In genomic region chr13:99447403-99448199, GRCm38 (mm10) we compare ENCODE assay signal across 8 mouse cellular contexts.
DNase-seq lines count a peak whose midpoint lies in the region; ATAC-seq lines count a peak whose summit lies in the region.

No protein-coding gene starts in this region.

- H3K4me2 ChIP-seq in embryonic facial prominence, embryonic 15.5 days (replicated peaks): no peak overlapping the region
- H3K4me2 ChIP-seq in kidney, embryonic 14.5 days (replicated peaks; ENCODE audit: low read depth, low read length): no peak overlapping the region

- no peak overlapping the region for H3K9ac ChIP-seq in embryonic facial prominence, embryonic 15.5 days
- H3K9ac ChIP-seq in kidney, embryonic 14.5 days (ENCODE audit: low read depth, low read length): no peak overlapping the region

- H3K27me3 ChIP-seq in embryonic facial prominence, embryonic 15.5 days: no peaks in the 10 kb centered on the region
- H3K27me3 ChIP-seq in kidney, embryonic 14.5 days (ENCODE audit: control insufficient read depth, insufficient read depth, low read length): no peaks in the 10 kb centered on the region

- intact Hi-C loops in heart, postnatal 25 days (cut with DNase I): no loop called here

- WGBS in embryonic facial prominence, embryonic 15.5 days: 35% methylated on average over 11 of the region's 11 CpGs
- 62% methylated on average over 11 of the region's 11 CpGs for WGBS in kidney, embryonic 14.5 days

- H3K27ac ChIP-seq in embryonic facial prominence, embryonic 15.5 days (replicated peaks): peak overlapping the region; percentile 60
- H3K27ac ChIP-seq in kidney, embryonic 14.5 days (ENCODE audit: low read depth, low read length): no peak overlapping the region

- peak; percentile 46 for ATAC-seq in embryonic facial prominence, embryonic 15.5 days (ENCODE audit: insufficient number of reproducible peaks, low FRiP score, low TSS enrichment, low read depth)
- ATAC-seq in inflammation-experienced regulatory T-cells, adult 6 months: no peak
- no peak for ATAC-seq in kidney, embryonic 14.5 days (ENCODE audit: low FRiP score, low TSS enrichment)

- DNase-seq in 3T3-L1 (ENCODE audit: low read depth, low spot score): peak; percentile 90
- peak; percentile 15 for DNase-seq in adrenal gland, adult 8-10 months
- peak; percentile 22 for DNase-seq in heart, postnatal 25 days (ENCODE audit: low spot score)
- DNase-seq in mesoderm, embryonic 11.5 days (ENCODE audit: low read depth, low spot score): peak; percentile 60
- DNase-seq in skeletal muscle tissue, adult 2 months (ENCODE audit: low read depth, low spot score): peak; percentile 32

- peaks cover 56% of the 10 kb centered on the region for H3K4me1 ChIP-seq in embryonic facial prominence, embryonic 15.5 days
- peaks cover 14% of the 10 kb centered on the region for H3K4me1 ChIP-seq in kidney, embryonic 14.5 days (ENCODE audit: control insufficient read depth, insufficient read depth, low read length)

- H3K9me3 ChIP-seq in embryonic facial prominence, embryonic 15.5 days (replicated peaks): no peaks in the 10 kb centered on the region
- no peaks in the 10 kb centered on the region for H3K9me3 ChIP-seq in kidney, embryonic 14.5 days (ENCODE audit: control insufficient read depth, low read length)

- no peak overlapping the region for H3K4me3 ChIP-seq in embryonic facial prominence, embryonic 15.5 days (replicated peaks)
- no peak overlapping the region for H3K4me3 ChIP-seq in kidney, embryonic 14.5 days (ENCODE audit: low read length)

- no peaks in the 10 kb centered on the region for H3K36me3 ChIP-seq in embryonic facial prominence, embryonic 15.5 days
- no peaks in the 10 kb centered on the region for H3K36me3 ChIP-seq in kidney, embryonic 14.5 days (ENCODE audit: control insufficient read depth, insufficient read depth, low read length)

Comparison
In these comparisons a context has a peak if more than half of its experiments do, and no peak if none do; other contexts are left out.
1. DNase-seq: peak in every context shown above with its lines; median percentile 90 in 3T3-L1; 60 in mesoderm, embryonic 11.5 days; 32 in skeletal muscle tissue, adult 2 months; 22 in heart, postnatal 25 days; 15 in adrenal gland, adult 8-10 months.